Mouse (Mus musculus) mesoderm, embryonic 11.5 days (tissue): ENCODE measurements around the gene Ssrp1.
A peak's percentile ranks its signal among the peaks of the same experiment; 100 is the strongest.

ENCODE experiments used
- DNase-seq: peaks from one replicate; pipeline ENCODE4 v3.0.0-alpha.2; 2012; ENCODE audit warnings: low read depth, low spot score

Ssrp1 gene

GRCm38 (mm10) chr2:85073751-85074150 lies 36.7 kb downstream of the Ssrp1 start:
- no peak for DNase-seq

- DNase-seq = no peak
Observed at GRCm38 (mm10) chr2:85088716-85089646, 51.9 kb downstream of the Ssrp1 start.

DNA sequence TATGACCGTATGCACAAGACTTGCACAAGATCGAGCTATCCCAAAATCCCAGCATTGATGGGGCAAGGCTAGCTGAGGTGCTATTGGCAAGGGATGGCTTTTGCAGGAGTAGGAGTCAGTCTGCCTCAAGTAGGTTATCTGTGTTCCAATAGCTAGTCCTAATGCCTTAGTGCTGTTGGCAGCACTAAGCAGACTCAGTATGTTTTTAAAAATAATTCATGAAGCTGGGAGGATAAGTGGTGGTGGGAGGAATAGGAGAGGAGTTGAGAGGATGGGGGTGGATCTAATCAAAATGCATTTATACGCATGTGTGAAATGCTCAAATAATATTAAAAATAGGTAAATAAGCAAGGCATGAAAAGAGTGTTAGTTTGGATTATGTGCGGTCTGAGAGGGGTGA lies 54.3 kb downstream of the Ssrp1 start:
- DNase-seq = no peak

- no peak for DNase-seq
Observed at GRCm38 (mm10) chr2:85093376-85093775, 56.3 kb downstream of the Ssrp1 start.

GRCm38 (mm10) chr2:85095906-85096305 lies 58.9 kb downstream of the Ssrp1 start:
- peak; percentile 8 for DNase-seq
